Mouse (Mus musculus): Measurements from ENCODE around the gene Iqcf5. TPM values are rescaled to one million over a fixed set of nuclear protein-coding genes. Genes with fewer than 3 reads are reported as not detected.

Iqcf5 gene
- polyA plus RNA-seq (2015; fragmentation: Nextera tagmentation; extraction: Ambion mirVana) = not detected in 2 replicates

DNA sequence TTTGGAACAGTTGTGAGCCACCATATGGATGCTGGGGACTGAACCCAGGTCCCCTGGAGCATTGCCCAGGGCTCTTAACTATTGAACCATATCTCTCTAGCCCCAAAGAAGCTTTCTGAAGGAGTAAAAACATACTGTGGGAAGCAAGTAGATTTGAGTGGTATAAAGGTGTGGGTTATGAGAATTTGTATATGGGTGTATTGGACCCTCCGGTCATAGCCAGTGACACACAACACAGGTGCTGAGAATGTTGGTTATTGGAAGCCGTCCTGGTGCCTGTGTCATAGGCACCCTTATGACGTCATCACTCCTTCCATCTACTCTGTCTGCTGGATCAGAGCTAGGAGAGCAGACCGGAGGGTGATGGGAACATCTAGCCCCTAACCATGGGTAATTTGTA is at the start of gene Iqcf5:
Gene Iqcf5, plus strand, starts transcription at position 301 of the 400 bp plus-strand sequence.
- Histone ChIP-seq H3K4me1 (ENCODE audit: control insufficient read depth, insufficient read depth, low read length) (no peaks in the 10 kb centered on the region), H3K4me3 (ENCODE audit: low read depth, low read length) (no peak within 1 kb of the TSS), H3K36me3 (ENCODE audit: control insufficient read depth, insufficient read depth, low read length) (no peaks in the 10 kb centered on the region), H3K27ac (ENCODE audit: low read length) (no peak within 1 kb of the TSS), H3K9me3 (replicated peaks; ENCODE audit: control insufficient read depth, low read length, poor library complexity, severe bottlenecking) (no peaks in the 10 kb centered on the region), H3K9ac (ENCODE audit: low read depth, low read length) (no peak within 1 kb of the TSS), H3K4me2 (ENCODE audit: low read length) (no peak within 1 kb of the TSS), H3K27me3 (ENCODE audit: control insufficient read depth, insufficient read depth, low read depth, low read length) (no peaks in the 10 kb centered on the region)
- 89% methylated on average over 4 of the region's 4 CpGs for WGBS
- ATAC-seq = no peak

DNA sequence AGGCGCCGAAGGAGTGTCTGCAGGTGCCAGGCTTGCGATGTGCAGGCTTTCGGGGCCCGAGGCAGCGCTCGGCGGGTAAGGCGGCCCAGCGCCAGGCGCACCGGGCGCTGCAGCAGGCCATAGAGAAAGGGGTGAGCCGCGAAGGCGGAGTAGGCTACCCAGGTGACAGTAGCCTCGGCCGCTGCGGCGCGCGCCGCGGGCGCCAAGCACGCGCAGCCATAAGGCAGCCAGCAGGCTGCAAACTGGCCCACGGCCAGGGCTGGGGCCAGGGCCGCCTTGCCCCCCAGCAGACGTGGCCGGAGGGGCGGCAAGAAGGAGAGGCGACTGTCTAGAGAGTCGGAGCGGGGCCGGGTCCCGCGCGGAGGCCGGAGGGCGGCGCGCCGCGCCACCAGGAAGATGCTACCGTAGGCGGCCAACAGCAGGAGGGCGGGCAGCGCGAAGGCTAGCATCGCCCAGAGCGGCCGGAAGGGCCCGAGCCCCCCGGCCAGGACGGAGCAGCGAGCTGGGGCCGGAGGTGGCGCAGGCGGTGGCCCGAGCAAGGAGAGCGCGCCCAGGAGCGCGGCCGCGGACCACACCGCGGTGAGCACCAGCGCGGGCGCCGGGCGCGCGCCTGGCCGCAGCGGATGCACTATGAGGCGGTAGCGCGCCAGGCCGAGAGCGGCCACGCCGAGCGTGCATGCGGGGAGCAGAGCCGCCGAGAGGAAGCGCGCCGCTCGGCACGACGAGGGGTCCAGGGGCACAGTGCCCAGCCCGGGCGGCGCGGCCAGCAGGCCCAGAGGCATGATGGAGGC is 49.4 kb upstream of the Iqcf5 start:
- Histone ChIP-seq H3K36me3 (ENCODE audit: control insufficient read depth, insufficient read depth, low read length) (peaks cover 27% of the 10 kb centered on the region), H3K27ac (ENCODE audit: low read length) (peak overlapping the region; percentile 81), H3K27me3 (ENCODE audit: control insufficient read depth, insufficient read depth, low read depth, low read length) (no peaks in the 10 kb centered on the region), H3K4me1 (ENCODE audit: control insufficient read depth, insufficient read depth, low read length) (peaks cover 14% of the 10 kb centered on the region; the same call in 1 of the 2 replicates), H3K9ac (ENCODE audit: low read depth, low read length) (peak overlapping the region; percentile 77), H3K4me2 (ENCODE audit: low read length) (peak overlapping the region; percentile 75), H3K9me3 (replicated peaks; ENCODE audit: control insufficient read depth, low read length, poor library complexity, severe bottlenecking) (no peaks in the 10 kb centered on the region), H3K4me3 (ENCODE audit: low read depth, low read length) (peak overlapping the region; percentile 45)
- peak; percentile 78 for ATAC-seq
- WGBS = 1% methylated on average over 88 of the region's 99 CpGs

GRCm38 (mm10) chr9:106465571-106466200 is 48.7 kb upstream of the Iqcf5 start, which contains the start of gene Gpr62:
TSS of gene Gpr62 (minus strand) at chr9:106465938.
- Histone ChIP-seq H3K4me2 (ENCODE audit: low read length) (peak within 1 kb of the TSS; percentile 75), H3K27ac (ENCODE audit: low read length) (peak within 1 kb of the TSS; percentile 81), H3K4me3 (ENCODE audit: low read depth, low read length) (peak within 1 kb of the TSS; percentile 45), H3K9ac (ENCODE audit: low read depth, low read length) (peak within 1 kb of the TSS; percentile 77), H3K9me3 (replicated peaks; ENCODE audit: control insufficient read depth, low read length, poor library complexity, severe bottlenecking) (no peaks in the 10 kb centered on the region), H3K36me3 (ENCODE audit: control insufficient read depth, insufficient read depth, low read length) (peaks cover 21% of the 10 kb centered on the region), H3K4me1 (ENCODE audit: control insufficient read depth, insufficient read depth, low read length) (peaks cover 12% of the 10 kb centered on the region; the same call in 1 of the 2 replicates), H3K27me3 (ENCODE audit: control insufficient read depth, insufficient read depth, low read depth, low read length) (no peaks in the 10 kb centered on the region)
- ATAC-seq = peak; percentile 50
- WGBS = 26% methylated on average over 26 of the region's 26 CpGs

GRCm38 (mm10) chr9:106466721-106467120 is 47.7 kb upstream of the Iqcf5 start:
- no peak overlapping the region for H3K27ac ChIP-seq (ENCODE audit: low read length)
- WGBS = 94% methylated on average over 6 of the region's 6 CpGs
- H3K4me1 ChIP-seq (ENCODE audit: control insufficient read depth, insufficient read depth, low read length) = peaks cover 12% of the 10 kb centered on the region; the same call in 1 of the 2 replicates
- ATAC-seq = no peak
- peaks cover 13% of the 10 kb centered on the region for H3K36me3 ChIP-seq (ENCODE audit: control insufficient read depth, insufficient read depth, low read length)
- no peak overlapping the region for H3K9ac ChIP-seq (ENCODE audit: low read depth, low read length)
- no peak overlapping the region for H3K4me3 ChIP-seq (ENCODE audit: low read depth, low read length)
- H3K9me3 ChIP-seq (replicated peaks; ENCODE audit: control insufficient read depth, low read length, poor library complexity, severe bottlenecking) = no peaks in the 10 kb centered on the region
- H3K4me2 ChIP-seq (ENCODE audit: low read length) = no peak overlapping the region
- H3K27me3 ChIP-seq (ENCODE audit: control insufficient read depth, insufficient read depth, low read depth, low read length) = 0 out of 2 replicates have a peak, but pooled peaks cover 3% of the 10 kb centered on the region

DNA sequence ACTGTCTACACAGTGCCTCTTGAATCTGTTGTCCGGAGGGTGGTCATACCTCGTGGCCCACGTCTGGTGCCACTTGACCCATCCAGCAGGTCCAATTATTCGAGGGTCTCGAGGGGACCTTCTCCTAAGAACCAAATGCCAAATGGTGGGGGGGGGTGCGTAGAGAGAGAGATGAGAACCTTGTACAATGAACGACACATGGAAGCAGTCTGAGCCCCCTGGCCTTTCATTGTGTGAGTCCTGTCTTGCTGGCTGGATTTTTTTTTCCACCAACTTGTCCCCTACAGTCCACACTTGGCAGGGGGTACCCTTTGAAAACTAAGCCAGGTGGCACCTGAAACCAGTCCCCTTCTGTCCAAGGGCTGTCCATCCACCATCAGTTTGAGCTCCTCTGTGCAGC is 46.6 kb upstream of the Iqcf5 start:
- Histone ChIP-seq H3K36me3 (ENCODE audit: control insufficient read depth, insufficient read depth, low read length) (peaks cover 11% of the 10 kb centered on the region), H3K4me1 (ENCODE audit: control insufficient read depth, insufficient read depth, low read length) (peaks cover 12% of the 10 kb centered on the region; the same call in 1 of the 2 replicates), H3K4me2 (ENCODE audit: low read length) (no peak overlapping the region), H3K27ac (ENCODE audit: low read length) (no peak overlapping the region), H3K4me3 (ENCODE audit: low read depth, low read length) (no peak overlapping the region), H3K27me3 (ENCODE audit: control insufficient read depth, insufficient read depth, low read depth, low read length) (0 out of 2 replicates have a peak, but pooled peaks cover 3% of the 10 kb centered on the region), H3K9ac (ENCODE audit: low read depth, low read length) (no peak overlapping the region), H3K9me3 (replicated peaks; ENCODE audit: control insufficient read depth, low read length, poor library complexity, severe bottlenecking) (no peaks in the 10 kb centered on the region)
- no peak for ATAC-seq
- WGBS = 88% methylated on average over 7 of the region's 7 CpGs

- no peak overlapping the region for H3K4me2 ChIP-seq (ENCODE audit: low read length)
- H3K9me3 ChIP-seq (replicated peaks; ENCODE audit: control insufficient read depth, low read length, poor library complexity, severe bottlenecking) = no peaks in the 10 kb centered on the region
- no peak overlapping the region for H3K4me3 ChIP-seq (ENCODE audit: low read depth, low read length)
- H3K27ac ChIP-seq (ENCODE audit: low read length) = no peak overlapping the region
- 77% methylated on average over 6 of the region's 6 CpGs for WGBS
- H3K36me3 ChIP-seq (ENCODE audit: control insufficient read depth, insufficient read depth, low read length) = no peaks in the 10 kb centered on the region
- peaks cover 12% of the 10 kb centered on the region; the same call in 1 of the 2 replicates for H3K4me1 ChIP-seq (ENCODE audit: control insufficient read depth, insufficient read depth, low read length)
- H3K9ac ChIP-seq (ENCODE audit: low read depth, low read length) = no peak overlapping the region
- no peak for ATAC-seq
- H3K27me3 ChIP-seq (ENCODE audit: control insufficient read depth, insufficient read depth, low read depth, low read length) = 0 out of 2 replicates have a peak, but pooled peaks cover 3% of the 10 kb centered on the region
Measured at GRCm38 (mm10) chr9:106469317-106469716, 45.1 kb upstream of the Iqcf5 start.

- 77% methylated on average over 9 of the region's 9 CpGs for WGBS
- no peak overlapping the region for H3K9ac ChIP-seq (ENCODE audit: low read depth, low read length)
- H3K4me1 ChIP-seq (ENCODE audit: control insufficient read depth, insufficient read depth, low read length) = peaks cover 8% of the 10 kb centered on the region; the same call in 1 of the 2 replicates
- H3K27ac ChIP-seq (ENCODE audit: low read length) = no peak overlapping the region
- H3K4me3 ChIP-seq (ENCODE audit: low read depth, low read length) = no peak overlapping the region
- H3K9me3 ChIP-seq (replicated peaks; ENCODE audit: control insufficient read depth, low read length, poor library complexity, severe bottlenecking) = no peaks in the 10 kb centered on the region
- no peak overlapping the region for H3K4me2 ChIP-seq (ENCODE audit: low read length)
- no peaks in the 10 kb centered on the region for H3K36me3 ChIP-seq (ENCODE audit: control insufficient read depth, insufficient read depth, low read length)
- ATAC-seq = no peak
- H3K27me3 ChIP-seq (ENCODE audit: control insufficient read depth, insufficient read depth, low read depth, low read length) = 0 out of 2 replicates have a peak, but pooled peaks cover 3% of the 10 kb centered on the region
Measured at GRCm38 (mm10) chr9:106469776-106470175, 44.6 kb upstream of the Iqcf5 start.

DNA sequence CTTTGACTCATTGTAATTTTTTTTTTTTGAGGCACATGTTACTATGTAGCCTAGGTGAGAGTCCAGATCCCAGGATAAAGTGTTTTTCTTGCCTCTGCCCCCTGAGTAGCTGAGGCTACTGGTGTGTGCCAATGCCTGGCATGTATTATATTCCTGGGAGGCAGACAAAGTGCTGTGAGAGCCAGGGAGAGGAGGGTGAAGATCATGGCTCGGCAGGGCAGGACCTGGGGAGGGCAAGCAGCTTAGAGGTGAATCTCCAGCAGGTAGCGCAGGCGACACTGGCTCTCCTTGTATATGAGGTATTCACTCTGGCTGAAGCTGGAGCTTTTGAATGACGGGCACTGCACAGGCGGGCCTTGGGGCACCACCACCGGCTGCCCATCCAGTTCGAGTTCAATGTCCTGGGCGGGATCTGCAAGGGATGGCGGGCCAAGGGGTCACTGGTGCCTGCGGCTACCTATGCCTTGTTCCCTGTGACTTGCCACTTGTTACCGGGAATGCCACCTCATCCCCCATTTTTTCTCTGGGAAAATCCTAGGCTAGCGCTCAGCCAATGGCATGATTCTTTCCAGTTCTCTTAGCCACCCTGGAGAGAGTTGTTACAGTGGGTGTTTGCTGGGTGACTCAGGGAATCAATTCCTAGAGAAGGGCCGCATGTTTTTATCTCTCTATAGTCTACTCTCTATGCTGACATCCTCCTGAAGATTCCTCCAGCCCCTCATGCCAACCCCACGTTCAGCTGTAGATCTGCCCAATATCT is 43.2 kb upstream of the Iqcf5 start:
- WGBS = 60% methylated on average over 14 of the region's 14 CpGs
- H3K27ac ChIP-seq (ENCODE audit: low read length) = no peak overlapping the region
- ATAC-seq = no peak
- no peak overlapping the region for H3K9ac ChIP-seq (ENCODE audit: low read depth, low read length)
- H3K4me3 ChIP-seq (ENCODE audit: low read depth, low read length) = no peak overlapping the region
- H3K4me2 ChIP-seq (ENCODE audit: low read length) = no peak overlapping the region
- H3K4me1 ChIP-seq (ENCODE audit: control insufficient read depth, insufficient read depth, low read length) = no peaks in the 10 kb centered on the region
- no peaks in the 10 kb centered on the region for H3K9me3 ChIP-seq (replicated peaks; ENCODE audit: control insufficient read depth, low read length, poor library complexity, severe bottlenecking)
- 0 out of 2 replicates have a peak, but pooled peaks cover 3% of the 10 kb centered on the region for H3K27me3 ChIP-seq (ENCODE audit: control insufficient read depth, insufficient read depth, low read depth, low read length)
- H3K36me3 ChIP-seq (ENCODE audit: control insufficient read depth, insufficient read depth, low read length) = no peaks in the 10 kb centered on the region

All from midbrain, embryonic 16.5 days (tissue).